Mouse (Mus musculus) spleen, postnatal 10 days (tissue): Measurements from ENCODE around the gene Pdlim1.
A peak's percentile ranks its signal among the peaks of the same experiment; 100 is the strongest.

ENCODE experiments used
- DNase-seq, 2 experiments: peaks; one replicate each; pipeline ENCODE4 v3.0.0; 2021 to 2022; ENCODE audit warnings: low spot score in 2 of 2

Pdlim1 gene

GRCm38 (mm10) chr19:40284704-40285103 is 13.1 kb upstream of the Pdlim1 start:
- no peak for DNase-seq

- DNase-seq = no peak
These were observed 11.8 kb upstream of the Pdlim1 start for GRCm38 (mm10) chr19:40283415-40283814.

GRCm38 (mm10) chr19:40278372-40279023 is 6.9 kb upstream of the Pdlim1 start:
- no peak for DNase-seq

- no peak for DNase-seq
These were observed 5.9 kb upstream of the Pdlim1 start for GRCm38 (mm10) chr19:40277494-40277893.

GRCm38 (mm10) chr19:40275401-40276188 is 4.0 kb upstream of the Pdlim1 start:
- DNase-seq = no peak

- no peak for DNase-seq
These were observed 1.0 kb upstream of the Pdlim1 start for GRCm38 (mm10) chr19:40272674-40273073.

GRCm38 (mm10) chr19:40270351-40271307 is 1.0 kb downstream of the Pdlim1 start:
- DNase-seq = peak; percentile 59 to 71

GRCm38 (mm10) chr19:40269526-40269925 is 2.1 kb downstream of the Pdlim1 start:
- no peak for DNase-seq

GRCm38 (mm10) chr19:40268493-40268892 is 3.1 kb downstream of the Pdlim1 start:
- DNase-seq = no peak

- peak; percentile 19 to 39 for DNase-seq
These were observed 4.3 kb downstream of the Pdlim1 start for GRCm38 (mm10) chr19:40267380-40267779.

GRCm38 (mm10) chr19:40259485-40259884 is 12.2 kb downstream of the Pdlim1 start:
- no peak for DNase-seq

GRCm38 (mm10) chr19:40257396-40257795 is 14.2 kb downstream of the Pdlim1 start:
- DNase-seq = peak in 1 of 2 experiments; percentile 59

GRCm38 (mm10) chr19:40256376-40257050 is 15.1 kb downstream of the Pdlim1 start:
- no peak for DNase-seq

GRCm38 (mm10) chr19:40255561-40255960 is 16.1 kb downstream of the Pdlim1 start:
- DNase-seq = no peak

GRCm38 (mm10) chr19:40254741-40255140 is 16.9 kb downstream of the Pdlim1 start:
- no peak for DNase-seq

- DNase-seq = no peak
These were observed 17.9 kb downstream of the Pdlim1 start for GRCm38 (mm10) chr19:40253768-40254167.

- no peak for DNase-seq
These were observed 20.5 kb downstream of the Pdlim1 start for GRCm38 (mm10) chr19:40251115-40251514.

GRCm38 (mm10) chr19:40249352-40249751 is 22.3 kb downstream of the Pdlim1 start:
- no peak for DNase-seq

GRCm38 (mm10) chr19:40248476-40248875 is 23.2 kb downstream of the Pdlim1 start:
- DNase-seq = no peak

GRCm38 (mm10) chr19:40247268-40247666 is 24.4 kb downstream of the Pdlim1 start:
- no peak for DNase-seq

GRCm38 (mm10) chr19:40246646-40247267 is 24.9 kb downstream of the Pdlim1 start:
- no peak for DNase-seq
